Mouse (Mus musculus): Measurements from ENCODE around the gene Gm49403. TPM values are rescaled to one million over a fixed set of nuclear protein-coding genes. Genes with fewer than 3 reads are reported as not detected.
A peak's percentile ranks its signal among the peaks of the same experiment; 100 is the strongest.

Gm49403 gene
- polyA plus RNA-seq, 1 experiment from 2014 or later: not detected

GRCm38 (mm10) chr19:8842961-8843360 is 40.8 kb upstream of the Gm49403 start:
- Histone ChIP-seq H3K4me2 (ENCODE audit: low read depth, low read length) (no peak overlapping the region), H3K27me3 (replicated peaks; ENCODE audit: control insufficient read depth, insufficient read depth, low read length) (no peaks in the 10 kb centered on the region), H3K9me3 (ENCODE audit: control insufficient read depth, low read length) (no peaks in the 10 kb centered on the region), H3K36me3 (ENCODE audit: control insufficient read depth, insufficient read depth, low read length) (peaks cover 32% of the 10 kb centered on the region; the same call in 1 of the 2 replicates), H3K27ac (replicated peaks; ENCODE audit: low read depth, low read length) (no peak overlapping the region), H3K9ac (ENCODE audit: low read depth, low read length) (no peak overlapping the region), H3K4me1 (ENCODE audit: control insufficient read depth, insufficient read depth, low read length) (peaks cover 23% of the 10 kb centered on the region), H3K4me3 (ENCODE audit: low read depth, low read length) (no peak overlapping the region)
- no peak for DNase-seq (ENCODE audit: low spot score)
- ATAC-seq (ENCODE audit: low read depth): no peak
- WGBS: 88% methylated on average over 6 of the region's 6 CpGs

- Histone ChIP-seq H3K4me2 (ENCODE audit: low read depth, low read length) (no peak overlapping the region), H3K9me3 (ENCODE audit: control insufficient read depth, low read length) (no peaks in the 10 kb centered on the region), H3K4me1 (ENCODE audit: control insufficient read depth, insufficient read depth, low read length) (peaks cover 9% of the 10 kb centered on the region), H3K9ac (ENCODE audit: low read depth, low read length) (no peak overlapping the region), H3K27me3 (replicated peaks; ENCODE audit: control insufficient read depth, insufficient read depth, low read length) (no peaks in the 10 kb centered on the region), H3K27ac (replicated peaks; ENCODE audit: low read depth, low read length) (no peak overlapping the region), H3K36me3 (ENCODE audit: control insufficient read depth, insufficient read depth, low read length) (peaks cover 32% of the 10 kb centered on the region; the same call in 1 of the 2 replicates), H3K4me3 (ENCODE audit: low read depth, low read length) (no peak overlapping the region)
- peak; percentile 83 for DNase-seq (ENCODE audit: low spot score)
- WGBS: 55% methylated on average over 5 of the region's 5 CpGs
- ATAC-seq (ENCODE audit: low read depth): no peak; the same call in 1 of the 2 replicates
These were observed 39.2 kb upstream of the Gm49403 start for GRCm38 (mm10) chr19:8844371-8845129.

- no peaks in the 10 kb centered on the region for H3K27me3 ChIP-seq (replicated peaks; ENCODE audit: control insufficient read depth, insufficient read depth, low read length)
- no peaks in the 10 kb centered on the region for H3K9me3 ChIP-seq (ENCODE audit: control insufficient read depth, low read length)
- 57% methylated on average over 5 of the region's 5 CpGs for WGBS
- ATAC-seq (ENCODE audit: low read depth): no peak
- H3K36me3 ChIP-seq (ENCODE audit: control insufficient read depth, insufficient read depth, low read length): peaks cover 24% of the 10 kb centered on the region; the same call in 1 of the 2 replicates
- H3K4me3 ChIP-seq (ENCODE audit: low read depth, low read length): no peak overlapping the region
- no peak overlapping the region for H3K9ac ChIP-seq (ENCODE audit: low read depth, low read length)
- no peak overlapping the region for H3K27ac ChIP-seq (replicated peaks; ENCODE audit: low read depth, low read length)
- 0 out of 2 replicates have a peak, but pooled peaks cover 3% of the 10 kb centered on the region for H3K4me1 ChIP-seq (ENCODE audit: control insufficient read depth, insufficient read depth, low read length)
- no peak overlapping the region for H3K4me2 ChIP-seq (ENCODE audit: low read depth, low read length)
- DNase-seq (ENCODE audit: low spot score): no peak
These were observed 35.4 kb upstream of the Gm49403 start for GRCm38 (mm10) chr19:8848356-8848755.

- Histone ChIP-seq H3K4me2 (ENCODE audit: low read depth, low read length) (peak within 1 kb of the TSS; percentile 28; the same call in 1 of the 2 replicates), H3K36me3 (ENCODE audit: control insufficient read depth, insufficient read depth, low read length) (peaks cover 24% of the 10 kb centered on the region; the same call in 1 of the 2 replicates), H3K4me3 (ENCODE audit: low read depth, low read length) (no peak within 1 kb of the TSS), H3K4me1 (ENCODE audit: control insufficient read depth, insufficient read depth, low read length) (0 out of 2 replicates have a peak, but pooled peaks cover 3% of the 10 kb centered on the region), H3K27me3 (replicated peaks; ENCODE audit: control insufficient read depth, insufficient read depth, low read length) (no peaks in the 10 kb centered on the region), H3K9ac (ENCODE audit: low read depth, low read length) (peak within 1 kb of the TSS; percentile 37; the same call in 1 of the 2 replicates), H3K9me3 (ENCODE audit: control insufficient read depth, low read length) (no peaks in the 10 kb centered on the region), H3K27ac (replicated peaks; ENCODE audit: low read depth, low read length) (peak within 1 kb of the TSS; percentile 46)
- peak; percentile 73; the same call in 1 of the 2 replicates for ATAC-seq (ENCODE audit: low read depth)
- 12% methylated on average over 7 of the region's 7 CpGs for WGBS
- DNase-seq (ENCODE audit: low spot score): peak; percentile 72
These were observed 33.3 kb upstream of the Gm49403 start, which contains the start of gene Lrrn4cl for GRCm38 (mm10) chr19:8850402-8850901. TSS of gene Lrrn4cl (plus strand) at chr19:8850768.

- ATAC-seq (ENCODE audit: low read depth): no peak
- no peak overlapping the region for H3K9ac ChIP-seq (ENCODE audit: low read depth, low read length)
- no peaks in the 10 kb centered on the region for H3K27me3 ChIP-seq (replicated peaks; ENCODE audit: control insufficient read depth, insufficient read depth, low read length)
These were observed 32.1 kb upstream of the Gm49403 start for GRCm38 (mm10) chr19:8851639-8852038.

GRCm38 (mm10) chr19:8852236-8852928 is 31.3 kb upstream of the Gm49403 start:
- no peak overlapping the region for H3K4me2 ChIP-seq (ENCODE audit: low read depth, low read length)
- H3K9me3 ChIP-seq (ENCODE audit: control insufficient read depth, low read length): no peaks in the 10 kb centered on the region
- H3K36me3 ChIP-seq (ENCODE audit: control insufficient read depth, insufficient read depth, low read length): peaks cover 6% of the 10 kb centered on the region; the same call in 1 of the 2 replicates
- H3K9ac ChIP-seq (ENCODE audit: low read depth, low read length): no peak overlapping the region
- DNase-seq (ENCODE audit: low spot score) (no peak), ATAC-seq (ENCODE audit: low read depth) (peak; percentile 31; the same call in 1 of the 2 replicates)
- H3K4me1 ChIP-seq (ENCODE audit: control insufficient read depth, insufficient read depth, low read length): 0 out of 2 replicates have a peak, but pooled peaks cover 3% of the 10 kb centered on the region
- no peak overlapping the region for H3K27ac ChIP-seq (replicated peaks; ENCODE audit: low read depth, low read length)
- no peaks in the 10 kb centered on the region for H3K27me3 ChIP-seq (replicated peaks; ENCODE audit: control insufficient read depth, insufficient read depth, low read length)
- WGBS: 56% methylated on average over 10 of the region's 10 CpGs
- no peak overlapping the region for H3K4me3 ChIP-seq (ENCODE audit: low read depth, low read length)

More at GRCm38 (mm10) chr19:8851639-8852038, 32.1 kb upstream of the Gm49403 start:
- H3K9me3 ChIP-seq (ENCODE audit: control insufficient read depth, low read length): no peaks in the 10 kb centered on the region
- peaks cover 13% of the 10 kb centered on the region; the same call in 1 of the 2 replicates for H3K36me3 ChIP-seq (ENCODE audit: control insufficient read depth, insufficient read depth, low read length)
- no peak overlapping the region for H3K4me3 ChIP-seq (ENCODE audit: low read depth, low read length)
- no peak for DNase-seq (ENCODE audit: low spot score)
- no peak overlapping the region for H3K27ac ChIP-seq (replicated peaks; ENCODE audit: low read depth, low read length)
- WGBS: 55% methylated on average over 7 of the region's 7 CpGs
- no peak overlapping the region for H3K4me2 ChIP-seq (ENCODE audit: low read depth, low read length)
- H3K4me1 ChIP-seq (ENCODE audit: control insufficient read depth, insufficient read depth, low read length): 0 out of 2 replicates have a peak, but pooled peaks cover 3% of the 10 kb centered on the region

GRCm38 (mm10) chr19:8853117-8853516 is 30.6 kb upstream of the Gm49403 start:
- 80% methylated on average over 3 of the region's 3 CpGs for WGBS
- ATAC-seq (ENCODE audit: low read depth) (no peak), DNase-seq (ENCODE audit: low spot score) (no peak)
- Histone ChIP-seq H3K4me3 (ENCODE audit: low read depth, low read length) (no peak overlapping the region), H3K4me2 (ENCODE audit: low read depth, low read length) (no peak overlapping the region), H3K9ac (ENCODE audit: low read depth, low read length) (no peak overlapping the region), H3K36me3 (ENCODE audit: control insufficient read depth, insufficient read depth, low read length) (no peaks in the 10 kb centered on the region), H3K27ac (replicated peaks; ENCODE audit: low read depth, low read length) (no peak overlapping the region), H3K27me3 (replicated peaks; ENCODE audit: control insufficient read depth, insufficient read depth, low read length) (no peaks in the 10 kb centered on the region), H3K4me1 (ENCODE audit: control insufficient read depth, insufficient read depth, low read length) (0 out of 2 replicates have a peak, but pooled peaks cover 3% of the 10 kb centered on the region), H3K9me3 (ENCODE audit: control insufficient read depth, low read length) (no peaks in the 10 kb centered on the region)

- H3K27ac ChIP-seq (replicated peaks; ENCODE audit: low read depth, low read length): no peak overlapping the region
- 43% methylated on average over 4 of the region's 4 CpGs for WGBS
- H3K4me2 ChIP-seq (ENCODE audit: low read depth, low read length): no peak overlapping the region
- H3K4me1 ChIP-seq (ENCODE audit: control insufficient read depth, insufficient read depth, low read length): no peaks in the 10 kb centered on the region
- ATAC-seq (ENCODE audit: low read depth) (no peak), DNase-seq (ENCODE audit: low spot score) (peak; percentile 41)
- no peak overlapping the region for H3K4me3 ChIP-seq (ENCODE audit: low read depth, low read length)
- H3K27me3 ChIP-seq (replicated peaks; ENCODE audit: control insufficient read depth, insufficient read depth, low read length): no peaks in the 10 kb centered on the region
- no peaks in the 10 kb centered on the region for H3K36me3 ChIP-seq (ENCODE audit: control insufficient read depth, insufficient read depth, low read length)
- no peaks in the 10 kb centered on the region for H3K9me3 ChIP-seq (ENCODE audit: control insufficient read depth, low read length)
- H3K9ac ChIP-seq (ENCODE audit: low read depth, low read length): no peak overlapping the region
These were observed 26.0 kb upstream of the Gm49403 start for GRCm38 (mm10) chr19:8857689-8858088.
